Mouse (Mus musculus): ENCODE measurements around the gene Lin37.

Lin37 gene

DNA sequence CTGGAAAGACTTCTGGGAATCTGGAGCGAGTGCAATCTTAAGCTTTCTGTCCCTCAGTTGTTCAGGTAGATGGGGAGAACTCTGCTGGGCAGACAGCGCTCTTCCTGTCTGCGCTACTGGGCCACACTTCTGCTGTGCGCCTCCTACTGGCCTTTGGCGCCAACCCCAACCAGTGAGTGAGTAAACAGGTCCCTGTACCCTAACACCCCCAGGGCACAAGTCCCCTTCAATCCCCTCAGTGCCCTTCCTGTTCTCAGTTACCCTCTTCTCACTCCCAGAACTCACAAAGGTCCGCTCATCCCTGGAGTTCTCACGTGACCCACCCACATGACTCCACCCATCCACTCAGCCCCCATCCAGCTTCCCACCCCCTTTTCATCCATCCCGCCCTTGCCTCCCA is 41.3 kb downstream of the Lin37 start:
- in situ Hi-C loops (cut with MboI; ENCODE audit: low sequenced_read_pairs), result no loop called here

DNA sequence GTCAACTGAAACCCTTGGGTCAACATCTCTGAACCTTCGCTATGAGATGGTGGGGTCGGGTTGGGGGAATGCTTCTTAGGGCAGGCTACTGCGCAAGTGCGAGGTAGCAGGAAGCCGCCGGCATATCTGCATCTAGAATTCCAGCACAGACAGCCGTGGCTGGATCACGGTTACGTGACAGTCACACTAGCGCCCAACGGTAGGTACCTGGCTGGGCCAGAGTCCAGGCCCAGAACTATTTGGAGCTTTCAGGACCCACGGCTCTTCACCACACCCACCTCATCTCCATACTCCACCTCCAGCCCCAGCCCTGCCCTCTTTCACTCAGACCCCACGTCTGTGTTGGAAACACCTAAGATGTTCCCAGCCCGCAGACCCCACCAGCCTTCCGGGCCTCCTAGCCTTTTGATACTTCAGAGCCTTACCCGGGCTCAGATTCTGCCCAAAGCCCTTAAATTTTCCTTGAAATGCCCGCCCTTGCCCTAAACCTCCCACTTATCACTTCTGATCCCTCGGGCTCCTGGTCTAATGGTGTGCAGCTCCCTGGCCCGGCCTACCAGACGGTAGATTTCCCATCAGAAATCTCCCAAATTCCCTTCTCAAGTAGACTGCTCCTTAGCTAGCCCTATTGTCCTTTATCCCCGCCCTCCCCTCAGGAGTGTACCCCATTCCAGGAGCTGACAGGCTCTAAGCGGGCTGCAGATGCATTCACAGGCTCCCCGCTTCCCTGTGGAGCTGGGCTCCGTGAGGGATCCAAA is 44.5 kb downstream of the Lin37 start:
- in situ Hi-C loops (cut with MboI; ENCODE audit: low sequenced_read_pairs), result no loop called here

DNA sequence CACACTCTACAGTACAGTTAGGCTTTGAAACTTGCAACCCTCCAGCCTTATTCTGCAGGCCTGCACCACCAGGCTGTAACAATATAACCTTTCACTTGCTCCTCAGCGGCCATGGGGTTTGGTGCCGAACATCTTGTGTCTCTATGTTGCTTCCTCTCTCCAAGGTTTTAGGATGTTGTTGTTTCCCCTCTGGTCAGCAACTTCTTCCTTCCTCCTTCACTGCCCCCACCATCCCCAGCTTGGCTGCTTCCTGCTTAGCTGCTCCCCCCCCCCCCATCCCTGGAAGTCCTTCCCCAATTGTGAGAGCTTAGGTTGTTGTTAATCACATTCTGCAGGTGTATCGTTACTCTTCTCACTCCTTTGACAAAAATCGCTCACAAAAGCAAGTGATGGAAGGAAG is 51.6 kb downstream of the Lin37 start:
- in situ Hi-C loops (cut with MboI; ENCODE audit: low sequenced_read_pairs), result no loop called here

Measured in CH12F3 (cell line).